Mouse (Mus musculus) ES-E14 (cell line): Measurements from ENCODE around the gene Selenoo.

Experiments used
- MAFK ChIP-seq: IDR thresholded peaks from 2 replicates; pipeline ENCODE4 v1.6.1; 2014; ENCODE audit warnings: mild to moderate bottlenecking, low read depth, low read length, inconsistent platforms; ENCODE audit not compliant: insufficient read depth
- ZNF384 ChIP-seq: IDR thresholded peaks from 2 replicates; pipeline ENCODE4 v1.6.1; 2012; ENCODE audit warnings: low read depth, low read length, inconsistent platforms

DNA sequence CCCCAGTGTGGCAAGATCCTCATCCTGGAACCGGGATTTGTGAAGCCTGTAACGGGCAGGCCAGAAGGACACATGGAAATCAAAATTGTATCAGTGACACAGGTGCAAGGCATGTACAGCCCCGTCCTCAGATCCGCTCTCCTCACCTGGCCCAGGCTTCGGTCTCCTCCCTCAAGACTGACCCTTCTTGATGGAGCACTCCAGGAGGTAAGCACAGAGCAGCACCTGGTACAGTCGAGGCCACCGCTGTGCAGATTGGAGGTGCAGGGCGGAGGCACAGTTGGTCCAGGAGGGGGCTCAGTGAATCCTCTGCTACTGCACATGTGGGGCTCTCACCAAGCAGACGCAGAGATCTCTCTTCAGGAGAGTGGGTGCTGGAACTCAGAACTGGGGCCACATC is 36.5 kb downstream of the Selenoo start:
- no peak for TF ChIP-seq MAFK
- TF ChIP-seq ZNF384 = no peak
